Mouse (Mus musculus): ENCODE data around the gene Gxylt1. TPM values are rescaled to one million over a fixed set of nuclear protein-coding genes. Genes with fewer than 3 reads are reported as not detected.

The Gxylt1 gene
- 11.2 and 12.5 TPM in 2 replicates for polyA plus RNA-seq (2012; rRNA removed)

DNA sequence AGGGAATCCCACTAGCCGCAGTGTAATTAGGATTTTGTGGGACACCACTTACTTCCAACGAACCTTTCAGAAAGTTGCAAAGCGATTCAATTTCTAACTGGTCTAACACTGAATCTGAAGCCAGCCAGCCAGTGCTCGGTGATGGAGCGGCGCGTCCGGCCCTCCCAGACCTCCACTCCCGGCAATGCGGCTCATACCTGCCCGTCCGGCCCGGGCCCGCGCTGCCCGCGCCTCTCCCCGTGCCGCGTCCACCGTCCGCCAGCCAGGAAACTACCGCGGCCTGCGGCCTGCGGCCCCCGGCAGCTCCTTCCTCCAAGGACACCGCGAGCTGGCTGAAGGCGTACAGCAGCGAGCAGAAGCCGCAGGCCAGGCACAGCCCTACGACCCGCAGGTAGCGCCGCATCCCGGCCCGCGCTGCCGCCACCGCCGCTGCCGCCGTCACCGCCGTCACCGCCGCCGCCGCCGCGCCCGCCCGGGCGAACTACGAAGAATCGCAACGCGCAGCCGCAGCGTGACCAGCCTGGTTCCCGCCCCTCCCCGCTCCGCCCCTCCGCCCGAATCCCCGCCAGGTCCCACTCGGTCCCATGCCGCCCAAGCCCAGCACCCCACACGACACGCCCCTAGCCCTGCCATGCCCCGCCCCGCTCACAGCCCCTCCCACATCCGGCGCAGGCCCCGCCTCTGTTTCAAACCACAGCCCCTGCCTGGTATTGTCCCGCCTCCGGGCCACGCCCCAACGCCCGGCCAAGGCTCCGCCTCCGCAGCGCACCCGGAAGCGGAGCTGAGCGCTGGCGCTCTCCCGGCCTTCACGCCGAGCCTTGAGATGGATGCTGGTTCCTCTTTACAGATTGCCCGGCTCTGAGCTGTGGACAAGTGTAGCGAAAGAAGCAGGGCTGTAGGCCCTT, at the start of gene Gxylt1:
Gxylt1 (minus strand) TSS at position 501 of the 905 bp plus-strand sequence.

Other genes starting within 250 kb of the Gxylt1 start
- 58.4 and 64.6 TPM in 2 replicates for gene Yaf2, start 61.8 kb upstream of the Gxylt1 start, polyA plus RNA-seq (2012; rRNA removed)
- 151 and 154 TPM in 2 replicates for gene Zcrb1, start 123.2 kb upstream of the Gxylt1 start, polyA plus RNA-seq (2012; rRNA removed)
- gene Pphln1, start 123.2 kb upstream of the Gxylt1 start, polyA plus RNA-seq (2012; rRNA removed), result 32.2 and 32.5 TPM in 2 replicates

Data from central nervous system, embryonic 14 days (tissue).